Mouse (Mus musculus) forebrain, embryonic 11.5 days (tissue): ENCODE measurements around the gene Vmn2r98. TPM values are rescaled to one million over a fixed set of nuclear protein-coding genes. Genes with fewer than 3 reads are reported as not detected.
"Not testable (repeated sequence)": the region's sequence is repeated elsewhere in the genome, so short reads cannot be mapped to it uniquely, and the experiment has no call there.

Experiments used
- ATAC-seq: fragments of 200-750 bp; cut with Nextera tagmentation; replicated peaks from 2 replicates; pipeline ENCODE4 v1.8.0; 2017; ENCODE audit warnings: moderate TSS enrichment; ENCODE audit not compliant: low FRiP score
- DNase-seq: peaks from one replicate; pipeline ENCODE4 v3.0.0-alpha.2; 2017; ENCODE audit warnings: low spot score
- H3K27ac ChIP-seq: fragments of 300-500 bp; sonication (generic); 2 replicates; pipeline ENCODE4 v1.5.1; 2014; ENCODE audit warnings: low read depth, low read length
- H3K27me3 ChIP-seq: fragments of 300-500 bp; sonication (generic); 2 replicates; pipeline ENCODE4 v1.6.1; 2014; ENCODE audit warnings: mild to moderate bottlenecking, low read length, mixed read lengths; ENCODE audit not compliant: control insufficient read depth, insufficient read depth
- H3K36me3 ChIP-seq: fragments of 300-500 bp; sonication (generic); 2 replicates; pipeline ENCODE4 v1.6.1; 2014; ENCODE audit warnings: mild to moderate bottlenecking, low read length, moderate library complexity, mixed read lengths; ENCODE audit not compliant: control insufficient read depth, insufficient read depth
- H3K4me1 ChIP-seq: fragments of 300-500 bp; sonication (generic); replicated peaks from 2 replicates; pipeline ENCODE4 v1.6.1; 2014; ENCODE audit warnings: low read length, mixed read lengths; ENCODE audit not compliant: control insufficient read depth, insufficient read depth
- H3K4me2 ChIP-seq: fragments of 300-500 bp; sonication (generic); 2 replicates; pipeline ENCODE4 v1.6.1; 2014; ENCODE audit warnings: low read depth, mild to moderate bottlenecking, low read length, moderate library complexity, mixed read lengths; ENCODE audit not compliant: severe bottlenecking
- H3K4me3 ChIP-seq: fragments of 300-500 bp; sonication (generic); 2 replicates; pipeline ENCODE4 v1.5.1; 2014; ENCODE audit warnings: low read depth, low read length
- H3K9ac ChIP-seq: fragments of 300-500 bp; sonication (generic); 2 replicates; pipeline ENCODE4 v1.6.1; 2014; ENCODE audit warnings: low read length
- H3K9me3 ChIP-seq: fragments of 300-500 bp; sonication (generic); 2 replicates; pipeline ENCODE4 v1.6.1; 2016; ENCODE audit warnings: low read length, mixed read lengths; ENCODE audit not compliant: control insufficient read depth
- WGBS: fragments of 180-500 bp; shearing (Covaris S2); extraction: QIAGEN DNeasy Blood & Tissue Kit; methylation state at CpG from one replicate; pipeline ENCODE4 v1.1.7; 2014; 5-methylcytosine and 5-hydroxymethylcytosine counted together
- polyA plus RNA-seq: library from polyadenylated mRNA; unstranded; fragments of >200 nt; fragmentation: Nextera tagmentation; extraction: Ambion mirVana; gene quantifications from 2 replicates; pipeline ENCODE4 v1.2.1, GENCODE M21; 2014

The Vmn2r98 gene
- not detected in 2 replicates for polyA plus RNA-seq

DNA sequence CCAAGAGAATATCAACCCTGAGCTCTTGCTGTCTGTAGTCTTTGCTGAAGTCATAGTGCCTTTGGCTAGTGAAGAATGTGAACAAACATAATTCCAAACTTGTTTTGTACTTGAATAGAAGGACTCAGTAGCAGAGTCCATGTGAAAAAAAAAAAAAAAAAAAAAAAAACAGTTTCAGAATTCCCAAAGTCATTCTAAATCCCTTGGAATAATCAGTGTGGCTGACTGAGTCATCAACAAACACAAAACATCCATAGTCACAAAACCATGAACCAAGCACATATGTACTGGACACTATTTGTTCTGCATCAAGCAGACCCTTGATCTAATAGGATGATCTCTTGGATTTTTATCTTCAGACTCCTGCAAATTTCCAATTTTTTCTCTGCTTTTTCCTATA lies at the start of gene Vmn2r98:
TSS of gene Vmn2r98 (plus strand) at position 301 of the 400 bp plus-strand sequence.
- not testable (repeated sequence) for H3K4me1 ChIP-seq, ATAC-seq

GRCm38 (mm10) chr17:19031441-19031840 lies 21.8 kb upstream of the Vmn2r98 start:
- H3K9me3 ChIP-seq, H3K27ac ChIP-seq, ATAC-seq, H3K27me3 ChIP-seq, H3K9ac ChIP-seq, H3K36me3 ChIP-seq, H3K4me1 ChIP-seq, H3K4me3 ChIP-seq, H3K4me2 ChIP-seq, DNase-seq: not testable (repeated sequence)
- 75% methylated on average over 1 of the region's 1 CpGs for WGBS

More for the DNA sequence above, at the start of gene Vmn2r98:
- H3K9me3 ChIP-seq, H3K36me3 ChIP-seq, H3K27me3 ChIP-seq, H3K4me2 ChIP-seq, H3K9ac ChIP-seq, H3K27ac ChIP-seq, H3K4me3 ChIP-seq, DNase-seq: not testable (repeated sequence)

DNA sequence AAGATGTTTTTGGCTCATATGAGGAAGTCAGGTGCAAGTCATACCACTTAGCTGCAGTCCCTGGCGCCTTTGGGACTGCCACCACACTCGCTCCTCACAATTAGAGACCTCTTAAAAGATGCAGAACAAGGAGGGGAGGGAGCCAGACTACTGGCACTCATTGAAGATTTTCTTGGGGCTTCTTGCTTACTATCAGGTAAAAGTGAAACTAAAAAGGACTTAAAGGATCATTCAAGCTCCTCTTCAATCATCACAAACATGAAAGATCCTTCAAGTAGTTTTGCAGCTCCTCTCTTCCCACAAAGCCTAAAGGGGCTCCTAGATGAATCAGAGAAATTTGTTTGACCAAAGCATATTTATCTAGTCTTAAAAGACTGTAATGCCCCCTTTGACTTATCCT lies 21.3 kb upstream of the Vmn2r98 start:
- Histone ChIP-seq H3K36me3 (no peaks in the 10 kb centered on the region), H3K27ac (no peak overlapping the region), H3K9ac (no peak overlapping the region), H3K27me3 (no peaks in the 10 kb centered on the region), H3K4me3 (no peak overlapping the region), H3K4me1 (no peaks in the 10 kb centered on the region), H3K4me2 (no peak overlapping the region), H3K9me3 (peaks cover 3% of the 10 kb centered on the region; the same call in 1 of the 2 replicates)
- 80% methylated on average over 2 of the region's 2 CpGs for WGBS
- no peak for DNase-seq
- ATAC-seq, result no peak

- ATAC-seq (no peak), DNase-seq (no peak)
- no peak overlapping the region for H3K9ac ChIP-seq
- H3K4me3 ChIP-seq, result no peak overlapping the region
- no peaks in the 10 kb centered on the region for H3K27me3 ChIP-seq
- peaks cover 6% of the 10 kb centered on the region; the same call in 1 of the 2 replicates for H3K9me3 ChIP-seq
- H3K4me1 ChIP-seq, result no peaks in the 10 kb centered on the region
- 68% methylated on average over 3 of the region's 3 CpGs for WGBS
- no peak overlapping the region for H3K27ac ChIP-seq
- no peaks in the 10 kb centered on the region for H3K36me3 ChIP-seq
- H3K4me2 ChIP-seq, result no peak overlapping the region
These were observed 20.5 kb upstream of the Vmn2r98 start for GRCm38 (mm10) chr17:19032721-19033120.

Other genes starting within 250 kb of the Vmn2r98 start
- 0.07 TPM in 1 of 2 replicates, not detected in the other for gene Vmn2r97, start 139.2 kb upstream of the Vmn2r98 start, polyA plus RNA-seq